Mouse (Mus musculus): Measurements from ENCODE around the gene Hnrnpu. TPM values are rescaled to one million over a fixed set of nuclear protein-coding genes. Genes with fewer than 3 reads are reported as not detected.
"Not testable (repeated sequence)": the region's sequence is repeated elsewhere in the genome, so short reads cannot be mapped to it uniquely, and the experiment has no call there.

The Hnrnpu gene
- polyA plus RNA-seq, 1 experiment: 41.0 TPM

- no peak for DNase-seq (ENCODE audit: low read depth)
These were observed 24.5 kb downstream of the Hnrnpu start for GRCm38 (mm10) chr1:178313039-178313597.

- DNase-seq (ENCODE audit: low read depth): no peak
These were observed 27.5 kb downstream of the Hnrnpu start for GRCm38 (mm10) chr1:178310128-178310527.

GRCm38 (mm10) chr1:178309487-178309886 is 28.1 kb downstream of the Hnrnpu start:
- no peak for DNase-seq (ENCODE audit: low read depth)

- no peak for DNase-seq (ENCODE audit: low read depth)
These were observed 34.2 kb downstream of the Hnrnpu start for GRCm38 (mm10) chr1:178303425-178303824.

GRCm38 (mm10) chr1:178301261-178301660 is 36.3 kb downstream of the Hnrnpu start:
- DNase-seq (ENCODE audit: low read depth): not testable (repeated sequence)

GRCm38 (mm10) chr1:178294051-178294450 is 43.5 kb downstream of the Hnrnpu start:
- no peak for DNase-seq (ENCODE audit: low read depth)

GRCm38 (mm10) chr1:178291716-178292115 is 45.9 kb downstream of the Hnrnpu start:
- DNase-seq (ENCODE audit: low read depth): no peak

- DNase-seq (ENCODE audit: low read depth): no peak
These were observed 49.9 kb downstream of the Hnrnpu start for GRCm38 (mm10) chr1:178287601-178288176.

- no peak for DNase-seq (ENCODE audit: low read depth)
These were observed 53.5 kb downstream of the Hnrnpu start for GRCm38 (mm10) chr1:178283946-178284720.

GRCm38 (mm10) chr1:178283314-178283713 is 54.3 kb downstream of the Hnrnpu start:
- not testable (repeated sequence) for DNase-seq (ENCODE audit: low read depth)

GRCm38 (mm10) chr1:178276054-178276911 is 61.3 kb downstream of the Hnrnpu start:
- DNase-seq (ENCODE audit: low read depth): no peak

- no peak for DNase-seq (ENCODE audit: low read depth)
These were observed 61.9 kb downstream of the Hnrnpu start for GRCm38 (mm10) chr1:178275738-178276053.

GRCm38 (mm10) chr1:178275174-178275730 is 62.3 kb downstream of the Hnrnpu start:
- DNase-seq (ENCODE audit: low read depth): no peak

Other genes with a start within 250 kb of the Hnrnpu start
- 8.7 and 8.9 TPM in 2 replicates for gene Desi2, start 150.4 kb downstream of the Hnrnpu start, polyA plus RNA-seq (2012; rRNA removed)
- gene Cox20, start 18.7 kb downstream of the Hnrnpu start, polyA plus RNA-seq (2012; rRNA removed): 20.8 and 21.1 TPM in 2 replicates
- gene Efcab2, start 68.3 kb upstream of the Hnrnpu start, polyA plus RNA-seq (2012; rRNA removed): 0.89 and 1.4 TPM in 2 replicates
- gene Kif26b, start 191.3 kb upstream of the Hnrnpu start, polyA plus RNA-seq (2012; rRNA removed): 0.85 and 1.2 TPM in 2 replicates

Data from gonadal fat pad, adult 2 months (tissue).